Mouse (Mus musculus): ENCODE data around the gene Lman1l. TPM values are rescaled to one million over a fixed set of nuclear protein-coding genes. Genes with fewer than 3 reads are reported as not detected.

Gene Lman1l
- 0.09 and 0.16 TPM in 2 replicates for polyA plus RNA-seq (2012; rRNA removed)

DNA sequence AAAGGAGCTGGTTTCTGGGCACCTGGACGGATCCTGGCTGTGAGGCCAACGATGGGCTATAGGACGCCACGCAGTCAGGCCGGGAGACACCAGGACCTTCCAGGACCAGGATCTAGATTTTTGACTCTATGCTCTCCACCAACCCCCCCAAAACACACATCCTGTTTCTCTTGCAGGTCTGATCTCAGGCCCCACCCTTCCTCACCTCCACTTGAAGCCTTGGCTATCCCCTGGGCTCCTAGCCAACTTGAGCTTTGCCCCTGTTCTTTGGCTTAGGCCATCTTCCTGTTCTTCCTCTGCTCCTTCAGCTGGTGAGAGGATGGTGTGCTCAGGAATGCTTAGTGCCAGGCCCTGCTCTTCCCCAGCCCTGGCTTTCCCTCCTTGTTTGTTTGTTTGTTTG is at the start of gene Lman1l:
Gene Lman1l, minus strand, starts transcription at position 101 of the 400 bp plus-strand sequence.
- Histone ChIP-seq H3K4me1 (ENCODE audit: control insufficient read depth, insufficient read depth, insufficient read length) (peaks cover 4% of the 10 kb centered on the region; the same call in 1 of the 2 replicates), H3K4me3 (ENCODE audit: extremely low read depth, insufficient read depth, insufficient read length) (no peak within 1 kb of the TSS), H3K36me3 (ENCODE audit: control insufficient read depth, insufficient read depth, low read length) (peaks cover 11% of the 10 kb centered on the region), H3K27me3 (ENCODE audit: control insufficient read depth, insufficient read depth, low read length) (no peaks in the 10 kb centered on the region), H3K27ac (ENCODE audit: insufficient read depth, low read length) (no peak within 1 kb of the TSS)
- no peak for DNase-seq (ENCODE audit: low read depth in 1 of 2, low spot score in 2 of 2)
- 90% methylated on average over 5 of the region's 5 CpGs for WGBS
- TF ChIP-seq POLR2A (IDR thresholded peaks at IDR 0.05; ENCODE audit: low read depth, low read length) (no peak), CTCF (IDR thresholded peaks at IDR 0.05; ENCODE audit: extremely low read depth, insufficient read depth, insufficient read length, insufficient replicate concordance) (no peak)

DNA sequence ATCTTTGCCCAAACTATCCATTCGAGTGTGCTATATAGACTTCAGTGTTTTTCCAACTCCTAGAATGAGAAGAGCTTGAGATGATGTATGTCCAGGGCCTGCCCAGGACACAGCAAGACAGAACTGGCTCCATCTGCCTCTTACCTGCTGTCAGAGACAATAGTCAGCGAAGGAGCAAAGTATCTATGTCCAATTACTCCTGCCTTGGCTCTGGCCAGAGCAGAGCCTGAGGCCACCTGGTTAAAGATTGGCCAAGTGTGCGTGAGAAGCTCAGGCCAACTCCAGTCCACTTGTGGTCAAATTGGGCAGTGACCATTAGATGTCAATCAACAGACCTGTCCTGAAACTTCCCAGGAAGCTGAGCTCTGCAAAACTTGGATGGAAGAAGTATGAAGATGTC is 49.0 kb upstream of the Lman1l start:
- no peaks in the 10 kb centered on the region for H3K4me1 ChIP-seq (ENCODE audit: control insufficient read depth, insufficient read depth, insufficient read length)
- H3K36me3 ChIP-seq (ENCODE audit: control insufficient read depth, insufficient read depth, low read length) = no peaks in the 10 kb centered on the region
- DNase-seq (ENCODE audit: low read depth in 1 of 2, low spot score in 2 of 2) = no peak
- no peak overlapping the region for H3K27ac ChIP-seq (ENCODE audit: insufficient read depth, low read length)
- no peak overlapping the region for H3K4me3 ChIP-seq (ENCODE audit: extremely low read depth, insufficient read depth, insufficient read length)
- WGBS = 86% methylated on average over 3 of the region's 3 CpGs
- no peak for TF ChIP-seq CTCF (IDR thresholded peaks at IDR 0.05; ENCODE audit: extremely low read depth, insufficient read depth, insufficient read length, insufficient replicate concordance)
- no peak for TF ChIP-seq POLR2A (IDR thresholded peaks at IDR 0.05; ENCODE audit: low read depth, low read length)
- H3K27me3 ChIP-seq (ENCODE audit: control insufficient read depth, insufficient read depth, low read length) = no peaks in the 10 kb centered on the region

DNA sequence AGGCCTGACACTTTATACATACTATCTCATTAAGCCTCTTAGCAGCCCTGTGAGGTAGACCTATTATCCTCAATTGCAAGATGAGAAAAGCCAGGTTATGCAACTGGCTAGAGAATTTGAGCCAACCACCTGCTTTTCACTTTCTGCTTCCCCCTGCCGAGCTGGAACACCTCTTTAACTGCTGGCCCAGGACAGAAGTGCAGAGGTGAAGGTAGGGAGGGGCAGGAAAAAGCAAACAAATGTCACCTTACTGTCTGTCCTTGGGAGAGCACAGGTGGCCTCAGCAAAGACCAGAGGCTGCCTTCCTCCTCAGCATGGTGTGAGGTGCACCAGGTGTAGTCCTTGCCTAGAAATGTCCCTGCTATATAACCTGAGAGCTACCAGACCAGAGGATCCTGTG is 47.7 kb upstream of the Lman1l start:
- Histone ChIP-seq H3K27ac (ENCODE audit: insufficient read depth, low read length) (no peak overlapping the region), H3K36me3 (ENCODE audit: control insufficient read depth, insufficient read depth, low read length) (no peaks in the 10 kb centered on the region), H3K27me3 (ENCODE audit: control insufficient read depth, insufficient read depth, low read length) (no peaks in the 10 kb centered on the region), H3K4me1 (ENCODE audit: control insufficient read depth, insufficient read depth, insufficient read length) (no peaks in the 10 kb centered on the region), H3K4me3 (ENCODE audit: extremely low read depth, insufficient read depth, insufficient read length) (no peak overlapping the region)
- no peak for TF ChIP-seq CTCF (IDR thresholded peaks at IDR 0.05; ENCODE audit: extremely low read depth, insufficient read depth, insufficient read length, insufficient replicate concordance)
- no peak for TF ChIP-seq POLR2A (IDR thresholded peaks at IDR 0.05; ENCODE audit: low read depth, low read length)
- 24% methylated on average over 1 of the region's 1 CpGs for WGBS
- no peak for DNase-seq (ENCODE audit: low read depth in 1 of 2, low spot score in 2 of 2)

- 68% methylated on average over 11 of the region's 11 CpGs for whole genome bisulfite sequencing
- H3K27ac ChIP-seq (ENCODE audit: insufficient read depth, low read length) = no peak overlapping the region
- DNase-seq (ENCODE audit: low read depth in 1 of 2, low spot score in 2 of 2) = no peak
- H3K36me3 ChIP-seq (ENCODE audit: control insufficient read depth, insufficient read depth, low read length) = no peaks in the 10 kb centered on the region
- H3K27me3 ChIP-seq (ENCODE audit: control insufficient read depth, insufficient read depth, low read length) = no peaks in the 10 kb centered on the region
- H3K4me3 ChIP-seq (ENCODE audit: extremely low read depth, insufficient read depth, insufficient read length) = no peak overlapping the region
- TF ChIP-seq CTCF (IDR thresholded peaks at IDR 0.05; ENCODE audit: extremely low read depth, insufficient read depth, insufficient read length, insufficient replicate concordance) (no peak), POLR2A (IDR thresholded peaks at IDR 0.05; ENCODE audit: low read depth, low read length) (no peak)
- H3K4me1 ChIP-seq (ENCODE audit: control insufficient read depth, insufficient read depth, insufficient read length) = no peaks in the 10 kb centered on the region
Measured at GRCm38 (mm10) chr9:57667817-57668216, 47.2 kb upstream of the Lman1l start.

GRCm38 (mm10) chr9:57667136-57667535 is 46.6 kb upstream of the Lman1l start:
- Histone ChIP-seq H3K36me3 (ENCODE audit: control insufficient read depth, insufficient read depth, low read length) (no peaks in the 10 kb centered on the region), H3K27me3 (ENCODE audit: control insufficient read depth, insufficient read depth, low read length) (no peaks in the 10 kb centered on the region), H3K27ac (ENCODE audit: insufficient read depth, low read length) (no peak overlapping the region), H3K4me1 (ENCODE audit: control insufficient read depth, insufficient read depth, insufficient read length) (no peaks in the 10 kb centered on the region), H3K4me3 (ENCODE audit: extremely low read depth, insufficient read depth, insufficient read length) (no peak overlapping the region)
- TF ChIP-seq POLR2A (IDR thresholded peaks at IDR 0.05; ENCODE audit: low read depth, low read length) = no peak
- no peak for TF ChIP-seq CTCF (IDR thresholded peaks at IDR 0.05; ENCODE audit: extremely low read depth, insufficient read depth, insufficient read length, insufficient replicate concordance)
- WGBS = 68% methylated on average over 3 of the region's 3 CpGs
- DNase-seq (ENCODE audit: low read depth in 1 of 2, low spot score in 2 of 2) = no peak

DNA sequence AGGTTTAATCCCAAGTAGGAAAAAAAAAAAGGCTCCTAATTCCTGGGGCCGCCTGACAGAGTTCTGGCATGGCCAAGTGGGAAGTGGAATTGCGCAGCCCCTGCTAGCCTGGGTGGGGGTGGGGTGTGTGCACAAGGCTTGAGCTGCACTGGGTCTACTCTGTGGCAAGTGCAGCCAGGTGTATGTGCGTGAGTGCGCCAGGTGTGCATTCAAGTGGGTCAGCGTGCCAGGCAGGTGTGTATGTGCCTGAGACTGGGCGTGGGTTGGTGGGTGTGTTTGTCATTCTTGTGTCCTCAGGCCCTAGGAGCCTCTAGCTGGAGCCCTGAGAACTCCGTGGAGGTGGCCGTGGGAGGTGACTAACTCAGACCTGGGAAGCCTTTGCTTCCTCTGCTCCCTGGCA is 46.0 kb upstream of the Lman1l start:
- H3K36me3 ChIP-seq (ENCODE audit: control insufficient read depth, insufficient read depth, low read length) = no peaks in the 10 kb centered on the region
- TF ChIP-seq POLR2A (IDR thresholded peaks at IDR 0.05; ENCODE audit: low read depth, low read length) = no peak
- TF ChIP-seq CTCF (IDR thresholded peaks at IDR 0.05; ENCODE audit: extremely low read depth, insufficient read depth, insufficient read length, insufficient replicate concordance) = no peak
- no peaks in the 10 kb centered on the region for H3K27me3 ChIP-seq (ENCODE audit: control insufficient read depth, insufficient read depth, low read length)
- no peaks in the 10 kb centered on the region for H3K4me1 ChIP-seq (ENCODE audit: control insufficient read depth, insufficient read depth, insufficient read length)
- no peak for DNase-seq (ENCODE audit: low read depth in 1 of 2, low spot score in 2 of 2)
- H3K4me3 ChIP-seq (ENCODE audit: extremely low read depth, insufficient read depth, insufficient read length) = no peak overlapping the region
- WGBS = 90% methylated on average over 8 of the region's 8 CpGs
- no peak overlapping the region for H3K27ac ChIP-seq (ENCODE audit: insufficient read depth, low read length)

DNA sequence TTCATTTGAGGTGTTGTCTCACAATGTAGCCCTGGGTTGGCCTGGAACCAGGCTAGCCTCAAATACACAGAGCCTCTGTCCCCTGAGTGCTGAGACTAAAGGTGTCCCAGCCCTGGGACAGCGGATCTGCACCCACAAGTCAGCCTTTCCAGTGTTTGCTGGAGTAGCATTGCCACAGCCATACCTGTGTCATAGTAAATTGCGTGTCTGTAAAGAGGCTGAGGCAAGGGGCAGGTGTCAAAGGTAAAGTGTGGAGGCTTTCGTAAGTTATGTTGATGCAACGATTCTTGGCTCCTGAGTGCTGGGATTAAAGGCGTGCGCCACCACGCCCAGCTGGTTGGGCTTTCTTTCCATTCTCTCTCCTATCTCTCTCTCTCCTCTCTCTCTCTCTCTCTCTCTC is 44.0 kb upstream of the Lman1l start:
- TF ChIP-seq POLR2A (IDR thresholded peaks at IDR 0.05; ENCODE audit: low read depth, low read length) = no peak
- no peak for TF ChIP-seq CTCF (IDR thresholded peaks at IDR 0.05; ENCODE audit: extremely low read depth, insufficient read depth, insufficient read length, insufficient replicate concordance)
- Histone ChIP-seq H3K27ac (ENCODE audit: insufficient read depth, low read length) (no peak overlapping the region), H3K27me3 (ENCODE audit: control insufficient read depth, insufficient read depth, low read length) (no peaks in the 10 kb centered on the region), H3K4me1 (ENCODE audit: control insufficient read depth, insufficient read depth, insufficient read length) (no peaks in the 10 kb centered on the region), H3K36me3 (ENCODE audit: control insufficient read depth, insufficient read depth, low read length) (no peaks in the 10 kb centered on the region), H3K4me3 (ENCODE audit: extremely low read depth, insufficient read depth, insufficient read length) (no peak overlapping the region)
- WGBS = 82% methylated on average over 7 of the region's 7 CpGs
- no peak for DNase-seq (ENCODE audit: low read depth in 1 of 2, low spot score in 2 of 2)
